Mouse (Mus musculus) NIH3T3 (cell line): ENCODE results near the gene Gm37240.
A peak's percentile ranks its signal among the peaks of the same experiment; 100 is the strongest.

Source experiments
- DNase-seq: peaks from one replicate; pipeline ENCODE4 v3.0.0-alpha.2; 2012; ENCODE audit warnings: low read depth

The Gm37240 gene

GRCm38 (mm10) chr3:84826938-84827337, 1060.4 kb downstream of the Gm37240 start:
- DNase-seq: no peak

- DNase-seq: peak; percentile 31
Measured at GRCm38 (mm10) chr3:84826405-84826804, 1060.9 kb downstream of the Gm37240 start.

- no peak for DNase-seq
Measured at GRCm38 (mm10) chr3:84825990-84826389, 1061.3 kb downstream of the Gm37240 start.

- no peak for DNase-seq
Measured at GRCm38 (mm10) chr3:84820654-84821201, 1066.6 kb downstream of the Gm37240 start.

GRCm38 (mm10) chr3:84816951-84817350, 1070.4 kb downstream of the Gm37240 start:
- no peak for DNase-seq

GRCm38 (mm10) chr3:84815461-84815860, 1071.9 kb downstream of the Gm37240 start:
- DNase-seq: peak; percentile 42

- peak; percentile 24 for DNase-seq
Measured at GRCm38 (mm10) chr3:84814762-84815381, 1072.4 kb downstream of the Gm37240 start, which contains the start of gene Fbxw7. Fbxw7 (plus strand) TSS chr3:84815268.

- peak; percentile 100 for DNase-seq
Measured at GRCm38 (mm10) chr3:84814157-84814761, 1073.1 kb downstream of the Gm37240 start.

- DNase-seq: no peak
Measured at GRCm38 (mm10) chr3:84813436-84814156, 1073.7 kb downstream of the Gm37240 start.

- DNase-seq: no peak
Measured at GRCm38 (mm10) chr3:84810803-84811202, 1076.5 kb downstream of the Gm37240 start.

GRCm38 (mm10) chr3:84808906-84809305, 1078.4 kb downstream of the Gm37240 start:
- DNase-seq: no peak

GRCm38 (mm10) chr3:84807826-84808225, 1079.5 kb downstream of the Gm37240 start:
- no peak for DNase-seq

- DNase-seq: no peak
Measured at GRCm38 (mm10) chr3:84806206-84806605, 1081.1 kb downstream of the Gm37240 start.

GRCm38 (mm10) chr3:84804036-84804435, 1083.3 kb downstream of the Gm37240 start:
- DNase-seq: no peak

GRCm38 (mm10) chr3:84787914-84788313, 1099.4 kb downstream of the Gm37240 start:
- no peak for DNase-seq

GRCm38 (mm10) chr3:84776084-84776483, 1111.2 kb downstream of the Gm37240 start:
- DNase-seq: no peak

GRCm38 (mm10) chr3:84775577-84775976, 1111.7 kb downstream of the Gm37240 start:
- no peak for DNase-seq

- no peak for DNase-seq
Measured at GRCm38 (mm10) chr3:84775067-84775423, 1112.3 kb downstream of the Gm37240 start.

- DNase-seq: no peak
Measured at GRCm38 (mm10) chr3:84774246-84775066, 1112.9 kb downstream of the Gm37240 start.

- DNase-seq: no peak
Measured at GRCm38 (mm10) chr3:84771980-84772379, 1115.3 kb downstream of the Gm37240 start.

GRCm38 (mm10) chr3:84770518-84770917, 1116.8 kb downstream of the Gm37240 start:
- no peak for DNase-seq

GRCm38 (mm10) chr3:84769411-84769810, 1117.9 kb downstream of the Gm37240 start:
- DNase-seq: no peak
